Mouse (Mus musculus) cerebellum, adult 11 months (tissue): ENCODE results near the gene Thada.
"Not testable (repeated sequence)": the region's sequence is repeated elsewhere in the genome, so short reads cannot be mapped to it uniquely, and the experiment has no call there.

ENCODE experiments used
- DNase-seq: peaks from one replicate; pipeline ENCODE4 v3.0.0; 2022

The Thada gene

DNA sequence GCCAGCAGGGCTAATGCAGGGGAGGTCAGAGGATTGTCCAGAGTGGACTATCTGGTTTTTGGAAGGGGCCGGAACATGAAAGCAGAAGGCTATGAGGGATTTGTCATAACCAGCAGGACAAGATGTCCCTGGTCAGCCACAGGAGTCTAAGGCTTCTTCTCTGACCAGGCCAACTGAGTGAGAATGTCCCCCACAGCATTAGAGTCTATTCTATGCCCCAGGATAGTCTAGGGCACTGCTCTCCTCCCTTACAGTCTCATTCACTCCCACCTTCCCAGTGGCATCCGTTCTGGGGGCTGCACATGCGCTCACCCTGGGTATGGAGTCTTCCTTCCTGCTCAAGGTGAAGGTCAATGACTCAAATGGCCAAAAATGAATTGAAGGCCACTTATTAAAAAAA is 258.4 kb downstream of the Thada start:
- DNase-seq, result no peak

DNA sequence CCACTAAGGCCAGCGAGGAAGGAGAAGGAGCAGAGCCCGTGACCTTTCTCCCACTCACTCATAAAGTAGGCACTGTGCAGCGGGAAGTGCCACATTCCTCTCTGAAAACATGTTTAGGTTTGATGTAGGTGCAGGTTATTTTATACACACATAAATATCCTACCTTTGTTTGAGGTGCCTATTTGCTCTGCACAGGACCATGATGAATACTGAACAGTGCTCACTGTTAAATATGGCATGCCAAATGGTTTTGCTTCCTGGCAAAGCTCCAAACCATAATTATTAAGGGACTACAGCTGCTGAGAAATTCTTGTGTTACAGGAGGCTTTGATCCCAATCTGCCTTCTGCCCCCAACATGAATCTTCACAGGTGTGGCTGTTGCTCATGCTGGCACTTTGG is 259.8 kb downstream of the Thada start:
- no peak for DNase-seq

- DNase-seq, result no peak
These were observed 261.0 kb downstream of the Thada start for GRCm38 (mm10) chr17:84204962-84205361.

GRCm38 (mm10) chr17:84203340-84203739 is 262.7 kb downstream of the Thada start:
- DNase-seq, result no peak

DNA sequence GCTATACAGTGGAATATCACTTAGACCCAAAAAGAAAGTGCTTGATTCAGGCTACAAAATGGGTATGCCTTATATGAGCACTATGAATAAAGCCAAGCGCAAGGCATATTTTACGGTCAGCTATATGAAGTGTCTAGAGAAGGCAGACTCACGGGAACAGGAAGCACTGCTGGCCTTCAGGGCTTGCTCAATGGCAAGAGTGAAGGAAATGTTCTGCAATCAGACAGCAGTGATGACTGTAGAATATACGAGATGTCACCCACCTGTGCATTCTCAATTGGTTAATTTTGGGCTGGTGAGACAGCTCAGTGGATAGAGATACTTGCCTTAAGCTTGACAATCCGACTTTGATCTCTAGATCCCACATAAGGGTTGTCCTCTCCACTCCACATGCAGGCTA is 264.8 kb downstream of the Thada start:
- no peak for DNase-seq

DNA sequence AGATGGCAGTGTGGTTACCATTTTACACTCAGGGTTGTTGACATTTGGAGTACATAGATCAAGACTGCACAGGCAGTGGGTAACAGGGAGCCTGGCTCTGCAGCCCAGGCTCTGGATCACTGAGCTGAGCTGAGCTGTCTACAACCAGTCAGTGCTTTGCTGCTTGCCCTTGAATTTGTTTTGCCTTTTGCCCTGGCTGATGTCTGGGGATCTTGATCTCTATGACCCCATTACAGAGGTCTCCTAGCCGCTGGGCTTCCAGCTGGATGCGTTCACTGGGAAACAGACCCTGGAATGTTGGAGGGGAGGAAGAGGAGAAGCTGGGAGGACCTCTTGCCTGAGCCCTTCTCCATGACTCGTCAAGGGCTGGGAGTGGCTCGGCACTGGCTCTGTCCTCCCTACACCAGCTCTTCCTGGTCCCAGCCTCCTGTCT is 268.1 kb downstream of the Thada start:
- DNase-seq, result no peak

DNA sequence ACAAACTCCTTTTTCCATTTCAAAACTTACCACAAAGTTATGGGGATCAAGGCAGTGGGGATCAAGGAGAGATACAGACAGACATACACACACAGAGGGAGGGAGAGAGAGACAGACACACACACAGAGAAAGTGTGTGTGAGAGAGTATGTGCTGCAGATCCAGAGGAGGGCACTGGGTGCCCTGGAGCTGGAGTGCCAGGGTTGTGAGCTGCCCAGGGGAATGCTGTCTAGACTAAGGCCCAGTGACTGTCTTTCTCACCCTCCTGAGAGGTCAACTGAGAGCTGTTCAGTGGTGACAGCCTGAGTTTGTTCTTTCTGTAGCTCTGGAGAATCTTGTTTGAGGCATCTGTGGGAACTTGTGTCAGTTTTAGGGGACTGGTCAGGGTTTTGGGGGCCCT is 269.7 kb downstream of the Thada start:
- no peak for DNase-seq

- no peak for DNase-seq
These were observed 270.2 kb downstream of the Thada start for GRCm38 (mm10) chr17:84195835-84196234.

DNA sequence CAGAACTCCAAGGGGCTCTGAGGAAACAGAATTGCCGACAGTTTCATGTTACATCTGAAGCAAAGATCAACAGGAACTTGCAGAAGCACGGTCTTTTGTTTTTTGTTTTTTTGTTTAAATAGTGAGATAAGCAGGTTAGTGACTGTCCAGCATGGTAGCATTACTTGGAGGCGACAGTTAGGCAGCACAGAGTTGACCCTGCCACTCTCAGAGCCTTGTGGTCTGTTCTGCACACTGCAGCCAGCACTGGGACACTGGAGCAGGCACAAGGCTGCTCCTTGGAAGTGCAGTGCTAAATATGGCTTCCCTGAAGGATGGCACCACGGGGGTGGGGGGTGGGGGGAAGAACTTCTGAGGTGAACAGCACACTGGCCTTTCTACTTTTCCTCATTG is 271.0 kb downstream of the Thada start:
- DNase-seq, result no peak

DNA sequence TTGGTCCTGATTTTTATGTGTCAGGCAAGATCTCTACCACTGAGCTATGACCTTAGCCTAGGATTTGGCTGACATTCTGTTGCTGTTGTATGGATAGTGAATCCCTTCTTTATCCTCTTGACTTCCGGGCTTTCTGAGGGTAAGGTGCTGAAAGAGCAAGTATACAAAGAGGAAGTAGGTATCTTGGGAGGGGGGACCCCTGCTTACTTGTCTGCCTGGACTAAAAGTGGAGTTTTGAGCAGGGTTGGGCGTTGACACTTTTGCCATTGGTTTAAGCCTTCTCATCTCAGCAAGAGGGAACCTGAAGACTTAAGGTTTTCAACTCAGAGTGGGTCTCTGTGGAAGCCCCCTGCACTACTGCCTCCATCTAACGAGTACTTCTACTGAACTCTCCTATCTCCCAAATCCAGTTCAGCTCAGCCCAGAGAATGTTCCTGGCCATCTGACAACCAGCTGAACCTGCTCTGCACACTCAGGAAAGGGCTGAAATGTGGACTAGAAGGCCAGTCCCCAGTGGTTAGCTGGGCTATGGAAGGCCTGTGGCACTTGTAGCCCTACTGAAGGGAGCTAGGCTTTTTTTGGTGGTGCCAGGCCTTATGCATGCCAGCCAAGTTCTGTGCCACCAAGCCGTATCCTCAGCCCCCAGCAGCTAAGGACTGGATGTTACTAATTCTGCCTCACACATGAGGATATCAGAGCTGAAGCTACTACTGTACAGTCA is 271.6 kb downstream of the Thada start:
- DNase-seq, result no peak

- no peak for DNase-seq
These were observed 272.6 kb downstream of the Thada start for GRCm38 (mm10) chr17:84193411-84193810.

- DNase-seq, result no peak
These were observed 274.1 kb downstream of the Thada start for GRCm38 (mm10) chr17:84191946-84192345.

GRCm38 (mm10) chr17:84190885-84191284 is 275.1 kb downstream of the Thada start:
- peak; percentile 52 for DNase-seq

GRCm38 (mm10) chr17:84189127-84189854 is 276.7 kb downstream of the Thada start:
- DNase-seq, result no peak

DNA sequence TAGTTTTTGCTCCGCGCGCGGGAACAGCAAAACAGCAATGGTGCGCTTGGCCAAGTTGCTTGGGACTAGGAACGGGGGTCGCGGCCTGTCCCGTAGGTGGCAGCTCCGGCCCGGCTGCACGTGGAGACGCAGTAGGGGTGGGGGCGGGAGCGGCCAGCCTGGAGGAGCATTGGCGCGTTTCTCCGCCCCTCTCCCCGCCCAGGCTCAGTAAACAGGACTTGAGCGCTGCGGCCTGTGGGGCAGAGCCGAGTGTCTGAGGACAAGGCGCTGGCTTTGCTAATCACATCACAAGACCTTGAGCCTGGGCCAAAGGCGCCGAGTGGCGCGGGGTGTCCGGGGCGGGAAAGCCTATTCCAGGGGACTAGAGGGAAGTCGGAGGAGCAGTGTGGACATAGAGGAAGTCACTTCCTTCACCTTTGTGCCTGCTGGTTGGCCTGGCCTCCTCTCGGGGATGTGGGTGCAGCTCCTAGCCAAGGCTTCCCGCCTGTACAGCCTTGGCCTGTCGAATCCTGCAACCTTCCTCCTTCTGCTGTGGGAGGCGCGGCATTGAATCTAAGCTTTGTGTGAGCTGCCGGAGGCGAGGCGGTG is 277.5 kb downstream of the Thada start:
- peak; percentile 54 for DNase-seq

DNA sequence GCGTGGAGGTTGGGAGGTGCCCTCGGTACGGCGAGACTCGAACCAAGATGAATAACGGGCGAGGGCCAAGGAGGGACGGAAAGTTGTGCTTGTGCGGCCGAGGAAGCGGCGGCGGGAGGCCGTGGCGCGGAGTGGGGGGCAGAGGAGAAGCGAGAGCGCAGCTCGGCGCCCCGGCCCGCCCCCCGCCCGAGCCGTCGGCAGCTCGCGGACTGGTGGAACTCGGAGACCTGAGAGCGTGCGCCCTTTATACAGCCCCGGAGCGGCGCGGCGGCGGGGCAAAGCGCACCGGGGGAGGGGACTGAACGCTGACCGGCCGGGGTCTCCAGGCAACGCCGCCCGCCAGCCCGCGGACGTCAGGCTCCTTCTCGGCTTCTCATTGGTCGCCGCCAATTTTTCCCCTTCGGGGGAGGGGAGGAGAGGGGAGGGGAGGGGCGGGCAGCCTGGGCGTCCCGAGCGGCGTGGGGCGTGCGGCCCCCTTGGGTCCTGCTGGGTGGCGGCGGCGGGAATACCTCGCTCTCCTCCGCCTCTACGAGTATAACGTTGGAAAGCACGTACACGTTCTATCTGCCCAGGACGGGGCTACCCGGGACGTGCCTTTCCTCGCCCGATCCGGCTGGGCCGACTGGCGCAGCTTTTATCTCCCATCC is 278.2 kb downstream of the Thada start, which contains the start of gene Zfp36l2:
TSS of gene Zfp36l2 (minus strand) at position 221 of the 647 bp plus-strand sequence.
- DNase-seq, result peak; percentile 45

DNA sequence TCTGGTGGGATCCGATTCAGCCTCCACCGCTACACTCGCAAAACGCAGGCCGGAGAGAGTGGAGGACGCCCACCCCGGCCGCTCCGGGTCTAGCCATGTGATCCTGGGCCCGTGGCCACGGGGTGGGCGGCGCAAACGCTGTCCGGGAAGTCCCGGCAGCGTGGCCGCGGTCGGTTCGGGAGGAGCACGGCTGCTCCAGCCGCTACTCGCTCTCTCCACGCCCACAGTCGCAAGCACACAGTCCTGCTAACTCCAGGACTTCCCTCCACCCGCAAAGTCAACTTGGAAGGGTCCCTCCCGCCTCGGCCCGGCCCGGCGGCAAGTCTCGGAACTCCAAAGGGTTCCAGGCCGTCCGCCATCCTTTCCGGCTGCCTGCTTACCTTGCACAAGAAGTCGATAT is 278.7 kb downstream of the Thada start:
- not testable (repeated sequence) for DNase-seq

GRCm38 (mm10) chr17:84186451-84187202 is 279.4 kb downstream of the Thada start:
- no peak for DNase-seq

DNA sequence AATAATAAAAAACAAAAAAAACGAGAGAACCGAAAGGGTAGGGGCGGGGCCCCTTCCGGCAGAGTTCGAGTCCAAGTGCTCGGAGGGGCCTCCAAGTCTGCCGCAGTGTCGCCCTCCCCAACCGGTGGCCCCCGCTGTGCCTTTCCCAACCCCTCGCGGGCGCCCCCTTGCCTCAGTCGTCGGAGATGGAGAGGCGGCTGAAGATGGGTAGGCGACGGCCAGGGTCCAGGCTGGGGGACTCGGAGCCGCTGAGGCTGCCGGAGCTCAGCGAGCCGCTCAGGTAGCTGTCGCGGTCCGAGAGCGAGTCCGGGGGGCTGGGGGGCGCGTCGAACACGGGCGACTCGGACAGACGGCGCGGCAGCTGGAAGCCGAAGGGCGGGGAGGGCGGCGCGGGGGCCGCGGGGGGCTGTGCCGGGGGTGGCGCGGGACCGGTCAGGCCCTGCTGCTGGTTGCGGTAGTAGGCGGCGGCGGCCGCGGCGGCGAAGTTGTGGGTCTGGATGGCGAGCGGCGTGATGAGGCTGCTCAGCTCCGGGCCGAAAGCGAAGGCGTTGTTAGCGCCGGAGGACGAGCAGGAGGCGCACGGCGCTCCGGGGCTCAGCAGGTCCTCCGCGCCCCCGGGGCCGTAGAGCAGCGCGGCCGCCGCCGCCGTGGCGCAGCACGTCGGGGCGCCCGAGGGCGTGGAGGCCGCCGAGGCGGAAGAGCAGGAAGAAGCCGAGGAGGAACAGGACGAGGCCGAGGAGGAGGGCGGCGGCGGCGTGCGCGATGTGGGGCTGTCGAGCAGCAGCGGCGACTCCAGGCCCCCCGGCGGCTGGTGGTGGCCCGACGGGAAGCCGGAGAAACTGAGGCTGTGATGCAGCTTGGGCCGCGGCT is 280.2 kb downstream of the Thada start:
- no peak for DNase-seq

DNA sequence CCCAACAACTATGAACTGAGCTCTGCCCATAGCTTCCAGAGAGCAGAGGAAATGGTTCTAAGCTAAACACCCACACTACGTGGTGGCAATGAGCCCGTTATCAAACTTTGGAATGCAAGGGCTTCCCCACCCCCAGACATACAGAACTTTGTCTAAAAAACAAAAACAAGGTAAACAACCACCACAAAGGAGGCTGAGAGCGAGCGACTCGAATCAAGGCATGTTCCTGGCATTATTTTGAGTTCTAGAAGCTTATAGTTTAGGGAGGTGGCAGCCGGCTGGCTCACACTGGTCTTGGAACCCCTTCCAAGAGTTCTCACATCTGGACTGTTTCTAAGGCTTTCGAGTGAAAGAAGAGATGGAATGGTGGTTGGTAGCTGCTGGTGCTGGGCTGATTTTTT is 281.0 kb downstream of the Thada start:
- DNase-seq, result no peak

DNA sequence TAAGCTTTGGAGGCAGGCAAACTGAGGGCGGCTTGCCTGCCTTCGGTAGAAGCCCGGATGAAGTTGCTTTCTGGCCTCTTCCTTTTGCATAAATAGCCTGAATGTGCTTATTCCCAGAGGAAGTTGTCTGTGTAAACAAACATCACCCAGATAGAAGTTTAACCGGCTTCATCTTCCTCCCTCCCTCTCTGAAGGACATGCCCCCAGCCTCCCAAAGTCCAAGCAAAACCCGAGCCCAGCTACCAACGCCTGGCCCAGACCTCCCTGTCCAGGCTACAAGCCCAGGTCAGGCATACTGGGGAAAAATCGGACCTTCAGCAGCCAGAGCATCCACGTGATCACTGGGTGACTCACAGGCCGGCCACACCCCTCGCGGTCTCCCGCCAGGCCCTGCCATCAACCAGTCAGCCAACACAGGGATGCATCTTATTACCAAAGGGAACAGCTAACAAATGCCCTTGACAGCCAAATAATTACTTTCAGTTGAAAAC is 282.7 kb downstream of the Thada start:
- DNase-seq, result peak; percentile 31
